Mouse (Mus musculus): Measurements from ENCODE around the gene 4921539E11Rik. TPM values are rescaled to one million over a fixed set of nuclear protein-coding genes. Genes with fewer than 3 reads are reported as not detected.

Gene 4921539E11Rik
- not detected for total RNA-seq (2021)
- long read RNA-seq, experiment 1 = 0 reads
- long read RNA-seq, experiment 2 = 0 reads

DNA sequence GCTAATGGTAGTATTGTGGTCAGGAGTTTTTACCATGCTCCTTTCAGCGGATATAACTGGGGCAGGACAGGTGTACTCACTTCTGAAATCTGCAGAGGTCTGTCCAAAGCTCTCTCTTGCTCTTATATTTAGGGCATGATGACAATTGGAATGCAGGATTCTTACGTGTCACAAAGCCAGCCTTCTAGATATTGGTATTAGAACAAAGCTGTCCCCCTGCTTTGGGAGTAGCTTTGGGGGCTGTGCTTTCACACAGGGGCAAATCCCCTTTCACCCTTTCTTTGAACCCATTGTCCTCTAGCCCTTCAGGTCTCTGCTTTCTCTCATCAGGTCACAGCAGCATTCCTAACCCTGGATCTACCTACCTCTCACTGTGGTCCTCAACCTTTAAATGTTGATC, at the start of gene 4921539E11Rik:
TSS of gene 4921539E11Rik (minus strand) at position 101 of the 400 bp plus-strand sequence.
- DNase-seq = no peak
- intact Hi-C loops (cut with DNase I) = no loop called here

DNA sequence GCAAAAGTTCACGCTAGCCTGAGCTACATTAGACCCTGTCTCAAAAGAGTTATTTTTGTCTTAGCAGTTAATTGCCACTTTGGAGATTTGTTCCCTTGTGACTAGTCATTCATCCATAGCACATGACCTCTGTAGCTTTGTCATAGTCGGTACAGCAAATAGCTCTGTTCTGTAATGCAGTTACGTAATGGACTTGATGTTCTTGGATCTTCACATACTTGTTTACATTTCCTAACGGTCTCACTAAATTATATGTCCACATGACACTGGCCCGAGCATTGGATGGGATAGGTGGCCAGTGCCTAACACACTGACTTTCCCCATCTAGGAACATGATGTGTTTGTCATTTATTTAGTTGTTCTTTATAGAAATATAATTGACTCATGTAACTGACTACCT, 44.5 kb upstream of the 4921539E11Rik start:
- intact Hi-C loops (cut with DNase I) = no loop called here
- DNase-seq = no peak

DNA sequence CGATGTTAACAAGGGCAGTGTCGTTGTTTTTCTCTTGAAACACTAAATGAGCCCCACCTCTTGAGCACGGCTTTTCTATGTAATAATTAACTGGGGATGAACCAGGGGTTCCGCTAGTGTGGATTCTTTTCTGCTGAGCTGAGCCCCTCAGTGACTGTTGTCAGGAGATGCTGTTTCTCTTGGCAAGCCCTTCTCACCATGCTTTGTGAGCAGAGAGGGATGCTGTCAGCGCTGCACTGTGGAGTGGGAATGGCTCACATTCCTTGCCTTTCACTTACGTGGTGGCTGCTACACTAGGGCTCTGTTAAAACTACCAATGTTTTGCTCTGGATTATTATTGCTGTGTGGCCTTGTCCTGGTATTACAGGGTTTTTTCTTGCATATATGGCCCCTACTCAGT, 38.7 kb upstream of the 4921539E11Rik start:
- no peak for DNase-seq
- intact Hi-C loops (cut with DNase I) = no loop called here

DNA sequence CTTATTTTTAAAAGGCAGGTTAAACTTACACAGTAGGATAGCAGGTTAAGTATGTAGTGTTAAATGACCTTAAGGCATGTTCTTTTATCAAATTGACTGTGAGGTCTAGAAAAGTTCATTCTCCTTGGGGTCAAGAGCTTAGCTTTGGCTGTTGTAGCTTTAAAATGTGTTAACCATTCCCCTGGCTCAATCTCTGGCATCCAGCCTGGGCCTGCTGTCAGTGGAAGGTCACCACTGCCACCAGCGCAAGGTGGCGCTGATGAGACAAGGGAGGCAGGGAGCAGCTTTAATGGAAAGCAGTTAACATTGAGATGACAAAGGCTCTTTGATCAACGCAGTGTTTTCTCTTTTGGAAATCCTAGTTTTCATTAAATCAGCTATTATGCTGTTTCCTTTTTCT, 36.3 kb upstream of the 4921539E11Rik start:
- peak in 1 of 2 experiments; percentile 48 for DNase-seq
- intact Hi-C loops (cut with DNase I) = no loop called here

DNA sequence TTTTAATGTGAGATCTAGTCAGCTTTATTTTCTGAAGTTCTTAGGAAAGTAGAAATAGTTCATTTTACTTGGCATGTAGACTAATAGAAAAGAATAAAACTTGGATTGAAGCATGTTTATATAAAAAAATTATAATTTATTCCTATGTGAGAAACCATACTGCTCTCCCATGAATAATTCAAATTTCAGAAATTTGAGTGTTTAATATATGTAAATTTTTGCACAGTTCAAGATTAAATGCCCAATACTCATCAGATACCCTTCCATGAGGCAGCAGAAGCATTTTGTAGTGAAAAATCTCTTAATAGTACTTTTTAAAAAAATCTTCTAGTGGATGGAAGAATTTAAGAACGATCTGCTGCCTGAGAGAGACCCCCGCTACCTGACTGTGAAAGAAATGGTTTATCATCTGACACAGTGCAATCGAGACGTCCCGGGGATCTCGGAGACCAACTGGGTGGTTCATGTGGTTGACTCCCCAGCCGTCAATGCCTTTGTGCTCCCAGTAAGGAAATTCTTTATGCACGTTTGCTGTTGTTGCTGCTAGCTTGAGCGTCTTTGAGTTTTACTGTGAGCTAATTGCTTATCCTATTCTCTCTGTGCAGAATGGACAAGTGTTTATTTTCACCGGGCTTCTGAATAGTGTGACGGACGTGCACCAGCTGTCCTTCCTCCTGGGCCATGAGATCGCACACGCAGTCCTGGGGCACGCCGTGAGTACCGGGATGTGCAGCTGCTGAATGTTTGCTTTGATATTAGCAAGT, 34.2 kb upstream of the 4921539E11Rik start:
- intact Hi-C loops (cut with DNase I) = no loop called here
- no peak for DNase-seq

DNA sequence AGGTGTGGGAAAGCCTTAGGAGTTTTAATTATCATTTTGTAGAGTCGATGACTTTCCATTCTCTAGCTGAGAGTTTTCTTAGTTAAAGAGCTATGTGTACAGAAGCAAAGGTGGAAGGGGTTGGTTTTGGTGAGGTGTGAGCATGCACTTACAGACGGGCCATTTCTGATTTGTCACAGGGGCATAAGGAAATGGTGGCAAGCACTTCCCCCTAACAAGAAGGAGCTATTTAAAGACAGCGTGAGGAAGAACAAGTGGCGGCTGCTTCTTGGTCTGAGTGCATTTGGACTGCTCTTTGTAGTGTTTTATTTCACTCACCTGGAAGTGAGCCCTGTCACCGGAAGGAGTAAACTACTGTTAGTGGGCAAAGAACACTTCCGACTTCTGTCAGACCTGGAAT, 30.8 kb upstream of the 4921539E11Rik start:
- intact Hi-C loops (cut with DNase I) = no loop called here
- no peak for DNase-seq

DNA sequence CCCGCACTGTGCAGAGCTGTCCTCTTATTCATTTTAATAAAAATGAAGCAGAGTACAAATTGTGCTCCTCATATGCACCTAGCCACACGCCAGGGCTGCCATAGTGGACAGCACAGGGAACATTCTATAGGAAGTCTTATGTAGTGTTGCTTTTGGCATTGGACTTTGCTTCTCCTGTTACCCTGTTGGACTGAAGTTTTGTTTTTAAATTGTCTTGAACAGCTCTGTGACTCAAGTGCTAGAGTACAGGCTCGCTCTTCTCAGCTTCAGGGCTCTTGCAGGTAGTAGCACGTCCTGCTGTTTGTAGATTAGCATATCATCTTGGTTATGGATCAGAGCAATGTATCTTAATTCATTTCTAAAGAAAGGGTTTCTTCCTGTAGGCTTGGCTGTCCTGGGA, 25.2 kb upstream of the 4921539E11Rik start:
- no peak for DNase-seq
- intact Hi-C loops (cut with DNase I) = no loop called here

DNA sequence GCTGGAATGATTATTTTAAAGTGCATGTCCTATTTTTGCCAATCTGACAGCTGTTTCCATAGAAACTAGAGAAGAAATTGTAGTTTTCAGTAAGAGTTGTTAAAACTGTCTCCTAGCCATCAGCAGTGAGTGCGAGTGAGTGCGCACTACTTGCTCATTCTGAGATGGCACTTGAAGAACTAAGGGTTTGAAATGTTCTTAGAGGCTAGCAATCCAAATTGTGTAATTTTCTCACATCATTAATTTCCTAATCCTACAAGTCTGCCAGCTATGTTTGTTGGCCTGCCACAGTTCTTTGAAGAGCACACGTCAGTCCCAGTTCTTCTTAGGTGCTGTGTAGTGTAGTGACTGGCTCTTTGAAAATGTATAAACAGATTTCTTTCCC, 23.9 kb upstream of the 4921539E11Rik start:
- intact Hi-C loops (cut with DNase I) = no loop called here
- no peak for DNase-seq

DNA sequence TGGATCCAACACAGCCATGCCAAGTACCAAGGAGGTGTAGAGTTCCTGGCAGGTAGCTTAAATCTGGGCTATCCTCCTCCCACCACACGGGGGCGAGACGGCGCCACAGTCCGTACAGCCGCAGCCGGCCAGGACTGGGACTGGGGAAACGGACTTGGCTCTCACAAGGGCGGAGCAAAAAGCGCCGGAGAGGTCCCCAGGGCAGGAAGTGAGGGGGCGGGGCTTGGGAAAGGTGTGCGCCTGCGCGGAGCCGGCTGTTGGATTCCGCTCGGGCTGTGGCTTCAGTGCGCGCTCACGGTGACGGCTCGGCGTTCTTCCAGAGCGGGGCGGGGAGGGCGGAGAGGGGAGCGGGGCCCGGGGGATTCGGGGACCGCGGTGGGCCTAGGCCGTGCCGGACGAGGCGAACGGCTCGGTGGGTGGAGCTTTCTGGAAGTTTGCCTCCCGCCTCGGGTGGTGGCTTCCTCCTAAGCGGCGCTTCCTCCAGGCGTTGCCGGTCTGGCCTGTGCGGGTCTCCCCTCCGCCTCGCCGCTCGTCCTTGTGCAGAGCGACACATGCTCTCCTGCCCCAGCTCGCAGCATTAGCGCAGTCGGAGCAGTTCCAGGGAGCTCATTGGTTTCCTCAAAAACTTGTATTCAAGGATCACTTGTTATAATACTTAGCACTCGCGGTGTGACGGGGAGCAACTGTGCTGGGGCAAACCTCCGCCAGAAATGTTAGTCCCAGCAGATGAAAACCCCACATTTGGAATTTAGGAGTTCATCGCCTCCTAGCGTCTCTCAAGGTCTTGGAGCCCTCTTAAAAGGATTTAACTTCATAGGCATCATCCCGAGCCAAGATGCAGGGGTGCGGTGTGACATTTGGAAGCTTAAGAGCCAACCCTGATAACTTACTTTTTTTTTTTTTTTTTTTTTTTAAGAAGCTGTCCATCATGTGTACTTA, 23.2 kb upstream of the 4921539E11Rik start, which contains the start of gene Oma1:
TSS of gene Oma1 (plus strand) at position 226 of the 939 bp plus-strand sequence.
- intact Hi-C loops (cut with DNase I) = loop anchor here (1.0 kb wide), 1 partner anchor 32 kb away; no protein-coding TSS in a partner anchor
- peak; percentile 98 for DNase-seq

DNA sequence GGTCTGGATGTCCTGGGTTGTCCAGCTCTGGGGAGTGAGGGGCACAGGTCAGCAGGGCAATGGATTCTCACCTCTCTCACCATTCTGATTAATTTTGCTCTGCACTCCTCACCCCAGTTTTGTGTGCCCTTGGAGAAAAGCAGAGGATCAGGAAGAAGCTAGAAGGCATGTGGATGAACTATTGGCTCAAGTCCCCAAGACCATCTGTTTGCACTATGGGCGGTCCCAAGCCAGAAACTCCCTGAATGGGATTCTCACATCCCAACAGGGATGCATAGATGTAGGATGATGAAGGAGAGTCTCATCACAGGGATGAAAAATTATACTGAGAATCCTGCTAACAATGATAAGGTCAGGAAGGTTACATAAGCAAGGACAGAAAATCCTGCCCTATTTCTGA, 13.2 kb upstream of the 4921539E11Rik start:
- intact Hi-C loops (cut with DNase I) = no loop called here
- DNase-seq = no peak

DNA sequence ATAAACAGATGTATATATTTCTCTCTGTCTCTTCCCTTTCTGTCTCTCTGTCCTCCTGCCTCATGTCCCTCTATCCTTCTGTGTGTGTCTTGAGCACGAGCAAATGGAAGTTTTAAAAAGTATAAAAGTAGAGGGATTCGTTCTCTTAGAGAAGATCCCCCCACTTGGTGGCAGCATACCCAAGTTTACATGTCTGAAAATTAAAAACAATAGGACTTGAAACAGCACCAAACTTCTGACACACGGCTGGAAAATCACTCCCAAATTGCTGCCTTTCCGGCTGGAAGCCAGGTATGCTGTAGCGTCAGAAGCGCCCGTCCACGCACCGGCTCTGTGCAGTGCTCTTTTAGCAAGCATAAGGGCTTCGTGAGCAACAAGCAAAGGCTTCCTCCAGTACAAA, 8.7 kb upstream of the 4921539E11Rik start:
- no peak for DNase-seq
- intact Hi-C loops (cut with DNase I) = no loop called here

DNA sequence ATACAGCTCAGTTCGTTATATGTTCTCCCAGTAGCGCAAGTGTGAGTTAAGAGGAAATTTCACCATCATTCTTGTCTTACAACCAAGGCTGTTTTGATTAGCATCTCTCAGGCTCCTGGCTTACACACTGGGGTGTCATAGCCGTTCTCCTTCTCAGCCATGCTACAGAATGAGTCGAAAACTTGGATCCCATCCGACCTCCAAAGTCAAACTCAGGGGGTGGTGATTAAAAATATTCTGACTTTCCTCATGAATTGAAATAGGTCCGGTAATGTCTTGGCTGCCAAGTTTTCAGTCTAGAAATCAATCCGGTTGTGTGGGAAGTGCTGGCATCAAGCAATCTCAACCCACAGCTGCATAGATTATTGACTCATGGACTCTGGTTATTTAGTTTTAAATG, 2.3 kb downstream of the 4921539E11Rik start:
- intact Hi-C loops (cut with DNase I) = loop anchor here (5.0 kb wide), 1 partner anchor 51 kb away; no protein-coding TSS in a partner anchor
- no peak for DNase-seq

DNA sequence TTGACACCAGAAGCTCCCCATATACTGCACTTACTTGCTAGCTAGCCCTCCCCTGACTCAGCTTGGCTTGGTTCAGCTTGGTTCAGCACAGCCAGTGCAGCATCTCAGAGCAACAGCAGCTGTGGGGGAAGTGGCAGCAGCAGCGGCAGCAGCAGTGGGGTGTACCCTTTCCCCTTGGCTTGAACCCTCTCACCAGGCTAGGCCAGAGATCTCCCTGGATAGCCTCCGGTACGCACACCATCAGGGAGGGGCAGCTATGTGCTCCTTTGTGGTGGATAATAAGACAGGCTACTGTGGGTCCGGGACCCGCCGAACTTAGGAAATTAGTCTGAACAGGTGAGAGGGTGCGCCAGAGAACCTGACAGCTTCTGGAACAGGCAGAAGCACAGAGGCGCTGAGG, 17.6 kb downstream of the 4921539E11Rik start:
- no peak for DNase-seq
- intact Hi-C loops (cut with DNase I) = no loop called here

DNA sequence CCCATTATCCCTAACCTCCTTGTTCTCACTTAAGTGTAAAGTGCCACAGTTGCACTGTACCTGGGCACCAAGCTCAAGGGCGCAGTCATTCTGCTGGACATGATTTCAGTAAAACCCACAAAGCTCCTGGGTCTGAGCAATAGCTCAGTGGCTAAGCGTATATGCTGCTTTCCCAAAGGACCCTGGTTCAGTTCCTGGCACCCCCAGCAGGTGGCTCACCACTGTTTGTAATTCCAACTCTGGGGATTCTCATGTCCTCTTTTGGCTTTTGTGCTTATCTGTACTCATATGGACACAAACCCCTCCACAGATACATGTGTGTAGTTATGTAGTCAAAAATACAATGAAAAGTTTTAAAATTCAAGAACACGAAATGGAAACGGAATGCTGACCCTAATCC, 21.3 kb downstream of the 4921539E11Rik start:
- intact Hi-C loops (cut with DNase I) = no loop called here
- DNase-seq = no peak

DNA sequence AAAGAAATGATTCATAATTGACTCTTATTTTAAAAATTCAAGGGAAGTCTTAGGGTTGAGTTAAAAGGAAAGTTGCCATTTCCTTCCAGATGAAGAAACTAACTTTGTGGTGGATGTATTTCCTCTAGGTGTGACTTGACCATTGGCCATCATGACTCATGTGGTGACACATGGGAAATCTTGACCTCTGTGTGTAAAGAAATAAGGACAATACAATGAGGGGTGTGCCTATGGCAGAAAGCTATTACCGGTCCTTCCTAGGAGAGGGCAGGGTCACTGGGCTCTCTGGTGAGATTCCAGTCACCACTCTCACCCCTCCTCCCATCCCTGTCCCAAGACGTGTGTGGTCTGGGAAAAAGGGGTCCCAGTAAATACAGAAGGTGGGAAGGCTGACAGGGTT, 25.5 kb downstream of the 4921539E11Rik start:
- intact Hi-C loops (cut with DNase I) = no loop called here
- no peak for DNase-seq

DNA sequence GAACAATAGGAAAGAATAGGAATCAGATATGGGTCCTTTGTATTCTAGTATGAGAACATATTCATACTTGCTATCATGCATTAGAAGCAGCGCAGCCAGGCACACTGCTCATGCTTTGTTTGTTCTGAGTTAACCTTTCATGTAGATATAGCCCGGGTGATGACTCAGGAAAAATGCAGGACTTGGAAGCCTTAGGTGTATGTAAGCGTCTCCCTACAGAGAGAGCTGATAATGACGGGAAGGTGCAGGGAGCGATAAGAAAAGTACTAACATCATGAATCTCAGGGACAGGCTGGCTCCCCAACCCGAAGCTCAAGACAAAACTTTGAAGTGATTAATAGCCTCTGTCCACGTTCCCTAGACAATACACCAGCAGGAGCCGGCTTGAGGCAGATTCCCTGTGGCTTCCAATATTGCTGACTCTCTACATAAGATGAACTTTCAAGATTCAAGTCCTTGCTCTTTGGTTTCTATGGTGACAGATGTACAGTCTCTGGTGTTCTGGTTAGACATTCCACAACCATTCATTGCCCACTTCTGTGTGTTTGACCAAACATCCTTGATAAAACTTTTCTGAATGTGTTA, 26.8 kb downstream of the 4921539E11Rik start:
- DNase-seq = no peak
- intact Hi-C loops (cut with DNase I) = no loop called here

DNA sequence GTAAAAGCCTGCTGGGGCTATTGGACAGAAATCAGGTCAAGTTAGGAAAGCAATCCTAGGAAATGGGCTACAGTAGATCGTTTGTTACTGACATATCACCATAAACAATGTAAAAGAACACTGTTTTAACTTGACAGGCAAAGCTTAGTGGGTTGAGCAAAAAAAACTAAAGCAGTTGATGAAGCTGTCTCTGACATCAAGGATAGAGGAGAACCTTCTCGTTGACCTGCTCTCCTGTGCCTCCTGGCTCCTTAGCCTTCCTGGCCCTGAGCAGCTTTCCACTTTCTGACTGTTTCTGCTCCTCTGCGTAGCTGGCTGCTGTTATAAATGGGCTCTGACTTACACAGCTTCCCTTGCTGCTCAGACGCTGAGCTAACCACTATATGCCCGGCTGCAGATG, 27.3 kb downstream of the 4921539E11Rik start:
- DNase-seq = no peak
- intact Hi-C loops (cut with DNase I) = no loop called here

DNA sequence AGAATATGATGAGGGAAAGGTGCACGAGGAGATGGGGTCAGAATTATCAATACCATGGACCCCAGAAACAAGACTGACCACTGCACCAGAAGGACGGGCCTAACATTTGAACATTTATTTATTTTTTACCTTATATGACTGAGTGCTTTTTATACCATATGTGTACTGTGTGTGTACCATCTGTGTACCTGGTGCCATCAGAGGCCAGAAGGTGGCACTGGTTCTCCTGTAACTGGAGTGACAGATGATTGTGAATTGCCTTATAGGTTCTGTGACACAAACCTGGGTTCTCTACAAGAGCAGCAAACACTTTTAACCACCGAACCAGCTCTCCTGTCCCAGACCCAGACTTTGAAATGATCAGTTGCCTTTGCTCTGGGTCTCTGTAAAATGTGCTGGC, 31.8 kb downstream of the 4921539E11Rik start:
- DNase-seq = no peak
- intact Hi-C loops (cut with DNase I) = no loop called here

DNA sequence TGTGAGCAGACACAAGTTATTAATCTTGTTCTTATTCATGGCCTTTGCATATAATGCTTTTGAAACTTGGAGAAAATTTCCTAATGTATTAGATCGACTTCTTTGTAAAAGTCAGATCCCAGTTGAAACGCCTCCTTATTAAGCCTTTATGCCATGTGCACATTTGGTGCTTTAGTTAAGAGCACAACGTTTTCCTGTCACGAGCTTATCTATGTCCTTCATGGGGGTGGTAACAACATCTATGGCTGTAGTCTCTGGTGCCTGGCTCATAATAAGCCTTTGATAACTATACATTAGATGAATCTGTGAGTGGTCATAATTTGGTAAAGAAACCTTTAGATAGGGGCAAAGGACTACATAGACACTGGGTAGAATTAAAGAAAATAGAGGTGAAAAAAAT, 36.8 kb downstream of the 4921539E11Rik start:
- no peak for DNase-seq
- intact Hi-C loops (cut with DNase I) = no loop called here

DNA sequence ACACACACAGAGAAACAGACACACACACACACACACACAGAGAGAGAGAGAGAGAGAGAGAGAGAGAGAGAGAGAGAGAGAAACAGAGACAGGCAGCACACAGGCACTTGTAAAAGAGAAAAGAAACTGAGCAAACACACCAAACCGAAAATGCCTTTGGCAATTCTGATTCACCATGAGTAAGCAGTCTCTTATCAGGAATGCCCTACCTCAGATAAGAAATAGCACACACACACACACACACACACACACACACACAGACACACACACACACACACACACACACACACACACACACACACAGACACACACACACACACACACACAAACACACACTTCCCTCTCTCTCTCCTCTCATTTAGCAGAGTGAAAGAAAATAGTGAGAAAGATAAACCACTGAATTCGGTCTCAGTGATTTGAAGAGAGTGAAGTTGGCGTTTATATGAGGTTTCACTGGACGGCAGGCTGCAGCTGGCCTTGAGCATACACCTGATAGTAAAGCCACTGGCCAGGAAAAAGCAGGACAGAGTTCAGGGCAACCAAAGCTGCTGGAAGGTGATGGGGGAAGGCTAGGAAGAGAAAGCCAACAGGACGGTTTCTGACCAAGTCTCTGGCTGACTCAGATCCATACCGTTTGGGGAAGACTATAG, 41.1 kb downstream of the 4921539E11Rik start:
- intact Hi-C loops (cut with DNase I) = no loop called here
- no peak for DNase-seq

DNA sequence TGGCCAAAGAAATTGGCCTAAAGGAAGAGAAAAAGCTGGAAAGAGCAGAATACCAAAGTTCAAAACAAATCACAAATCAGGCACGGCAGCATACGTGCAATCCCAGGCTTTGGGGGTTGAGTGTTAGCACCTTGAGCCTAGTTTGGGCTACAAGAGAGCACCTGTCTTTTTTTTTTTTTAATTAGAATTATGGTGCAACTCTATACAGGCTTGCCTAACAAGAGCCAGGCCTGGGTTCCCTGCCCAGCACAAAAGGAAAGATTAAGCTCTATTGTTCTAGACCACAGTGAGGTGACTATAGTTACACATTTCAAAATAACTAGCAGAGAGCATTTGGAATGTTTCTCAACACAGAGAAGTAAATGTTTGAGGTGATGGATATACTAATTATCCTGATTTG, 42.9 kb downstream of the 4921539E11Rik start:
- intact Hi-C loops (cut with DNase I) = no loop called here
- no peak for DNase-seq
